ENCODE assay signal across 8 mouse cellular contexts in the genomic region with DNA sequence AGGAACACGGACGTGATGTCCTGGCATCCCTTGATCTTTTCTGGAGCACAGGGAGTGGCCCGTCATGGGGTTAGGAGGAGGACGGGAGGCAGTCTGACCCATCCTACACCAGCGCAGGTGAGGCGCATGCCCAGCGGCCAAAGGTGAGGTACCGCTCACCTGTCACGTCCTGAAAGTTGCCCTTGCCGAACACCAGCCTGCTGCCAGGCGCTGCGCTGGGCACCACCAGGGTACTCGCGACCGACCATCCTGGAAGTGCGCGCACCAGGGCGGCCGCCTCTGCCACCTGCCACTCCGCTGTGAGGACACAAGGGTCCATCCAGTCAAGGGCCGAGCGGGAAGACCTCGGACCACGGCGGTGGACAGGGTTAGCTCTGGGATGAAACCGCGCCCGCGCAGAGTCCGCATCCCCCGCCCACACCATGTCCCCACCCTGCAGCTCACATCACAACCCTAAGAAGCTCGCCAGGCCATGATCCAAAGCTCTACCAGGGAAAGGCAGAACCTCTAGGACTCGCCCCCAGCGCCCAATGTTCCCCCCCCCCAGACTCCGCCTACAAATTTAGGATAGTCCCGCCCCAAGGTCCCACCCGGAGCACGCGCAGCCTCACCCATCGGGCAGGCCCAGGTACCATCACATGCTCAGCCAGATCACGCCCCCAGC. TPM values are rescaled to one million over a fixed set of nuclear protein-coding genes. Genes with fewer than 3 reads are reported as not detected.
DNase-seq lines count a peak whose midpoint lies in the region; ATAC-seq and TF ChIP-seq lines count a peak whose summit lies in the region.

No protein-coding gene starts in this region.

- H3K27ac ChIP-seq in heart, embryonic 12.5 days (ENCODE audit: poor library complexity, severe bottlenecking) = peak overlapping the region; percentile 96
- H3K27ac ChIP-seq in embryonic facial prominence, embryonic 14.5 days (replicated peaks; ENCODE audit: low read depth, low read length) = peak overlapping the region; percentile 99
- H3K27ac ChIP-seq in hindbrain, embryonic 16.5 days (ENCODE audit: low read depth, low read length) = peak overlapping the region; percentile 98
- peak overlapping the region; percentile 98 for H3K27ac ChIP-seq in limb, embryonic 14.5 days (replicated peaks; ENCODE audit: low read depth, low read length)

- H3K4me1 ChIP-seq in heart, embryonic 12.5 days (replicated peaks) = peaks cover 18% of the 10 kb centered on the region
- H3K4me1 ChIP-seq in E14TG2a.4 (replicated peaks; ENCODE audit: low read depth, low read length) = peaks cover 65% of the 10 kb centered on the region
- H3K4me1 ChIP-seq in embryonic facial prominence, embryonic 14.5 days (ENCODE audit: control insufficient read depth, insufficient read depth, low read length) = peaks cover 13% of the 10 kb centered on the region; the same call in 1 of the 2 replicates
- peaks cover 14% of the 10 kb centered on the region for H3K4me1 ChIP-seq in hindbrain, embryonic 16.5 days (ENCODE audit: control insufficient read depth, insufficient read depth, low read depth, low read length)
- peaks cover 16% of the 10 kb centered on the region for H3K4me1 ChIP-seq in limb, embryonic 14.5 days (ENCODE audit: control insufficient read depth, insufficient read depth, low read length)

- 15% methylated on average over 39 of the region's 41 CpGs for WGBS in heart, embryonic 12.5 days
- WGBS in embryonic facial prominence, embryonic 14.5 days = 20% methylated on average over 28 of the region's 41 CpGs
- WGBS in hindbrain, embryonic 16.5 days = 16% methylated on average over 40 of the region's 41 CpGs
- WGBS in limb, embryonic 14.5 days = 21% methylated on average over 26 of the region's 41 CpGs

- no peak for TF ChIP-seq CTCF in E14TG2a.4 (conservative IDR thresholded peaks at IDR 0.05; ENCODE audit: low read length)

- H3K9ac ChIP-seq in heart, embryonic 12.5 days = peak overlapping the region; percentile 75
- peak overlapping the region; percentile 91 for H3K9ac ChIP-seq in embryonic facial prominence, embryonic 14.5 days (ENCODE audit: low read depth, low read length)
- H3K9ac ChIP-seq in hindbrain, embryonic 16.5 days (ENCODE audit: low read depth, low read length) = peak overlapping the region; percentile 85
- peak overlapping the region; percentile 84 for H3K9ac ChIP-seq in limb, embryonic 14.5 days (ENCODE audit: low read depth, low read length, severe bottlenecking)

- H3K27me3 ChIP-seq in heart, embryonic 12.5 days (replicated peaks) = no peaks in the 10 kb centered on the region
- H3K27me3 ChIP-seq in E14TG2a.4 (ENCODE audit: insufficient read depth, low read length) = no peaks in the 10 kb centered on the region
- no peaks in the 10 kb centered on the region for H3K27me3 ChIP-seq in embryonic facial prominence, embryonic 14.5 days (replicated peaks; ENCODE audit: control insufficient read depth, insufficient read depth, low read length)
- H3K27me3 ChIP-seq in hindbrain, embryonic 16.5 days (replicated peaks; ENCODE audit: control insufficient read depth, insufficient read depth, low read length) = no peaks in the 10 kb centered on the region
- no peaks in the 10 kb centered on the region for H3K27me3 ChIP-seq in limb, embryonic 14.5 days (ENCODE audit: control insufficient read depth, insufficient read depth, low read length)

- DNase-seq in heart, adult 8-10 months (ENCODE audit: low spot score) = no peak
- DNase-seq in embryonic facial prominence, embryonic 14.5 days (ENCODE audit: low spot score) = no peak
- DNase-seq in limb, embryonic 14.5 days (ENCODE audit: low spot score) = peak; percentile 74
- peak; percentile 24 to 43 for DNase-seq in right cerebral cortex, postnatal 36 days (ENCODE audit: low spot score in 2 of 2)
- no peak for DNase-seq in embryo, embryonic 11 days

- H3K4me2 ChIP-seq in heart, embryonic 12.5 days = peak overlapping the region; percentile 94
- H3K4me2 ChIP-seq in embryonic facial prominence, embryonic 14.5 days (ENCODE audit: low read depth, low read length) = peak overlapping the region; percentile 80
- peak overlapping the region; percentile 94 for H3K4me2 ChIP-seq in hindbrain, embryonic 16.5 days (ENCODE audit: low read length)
- H3K4me2 ChIP-seq in limb, embryonic 14.5 days (replicated peaks; ENCODE audit: low read depth, low read length, severe bottlenecking) = peak overlapping the region; percentile 82

- no peak for TF ChIP-seq POLR2A in limb, embryonic 14.5 days (IDR thresholded peaks at IDR 0.05; ENCODE audit: borderline replicate concordance, extremely low read depth, insufficient read depth, insufficient read length)

- H3K9me3 ChIP-seq in heart, embryonic 12.5 days (replicated peaks) = 0 out of 2 replicates have a peak, but pooled peaks cover 3% of the 10 kb centered on the region
- H3K9me3 ChIP-seq in E14TG2a.4 (ENCODE audit: low read length) = no peaks in the 10 kb centered on the region
- H3K9me3 ChIP-seq in embryonic facial prominence, embryonic 14.5 days (ENCODE audit: control insufficient read depth, low read length) = no peaks in the 10 kb centered on the region
- H3K9me3 ChIP-seq in hindbrain, embryonic 16.5 days (ENCODE audit: control insufficient read depth, low read length) = no peaks in the 10 kb centered on the region; the same call in 1 of the 2 replicates
- H3K9me3 ChIP-seq in limb, embryonic 14.5 days (ENCODE audit: control insufficient read depth, low read length) = no peaks in the 10 kb centered on the region

- ATAC-seq in heart, embryonic 12.5 days (ENCODE audit: insufficient number of reproducible peaks, low FRiP score) = peak; percentile 38
- ATAC-seq in embryonic facial prominence, embryonic 14.5 days (ENCODE audit: low read depth) = no peak
- ATAC-seq in hindbrain, embryonic 16.5 days = peak; percentile 21; the same call in 1 of the 2 replicates
- ATAC-seq in limb, embryonic 14.5 days (ENCODE audit: low FRiP score, low read depth) = peak; percentile 59; the same call in 1 of the 2 replicates

- H3K4me3 ChIP-seq in heart, embryonic 12.5 days = peak overlapping the region; percentile 69
- H3K4me3 ChIP-seq in E14TG2a.4 (replicated peaks; ENCODE audit: low read length) = peak overlapping the region; percentile 94
- H3K4me3 ChIP-seq in embryonic facial prominence, embryonic 14.5 days (ENCODE audit: low read depth, low read length) = peak overlapping the region; percentile 76
- H3K4me3 ChIP-seq in hindbrain, embryonic 16.5 days (ENCODE audit: low read length) = peak overlapping the region; percentile 75
- peak overlapping the region; percentile 84 for H3K4me3 ChIP-seq in limb, embryonic 14.5 days (replicated peaks; ENCODE audit: low read length)

- H3K36me3 ChIP-seq in heart, embryonic 12.5 days = peaks cover 44% of the 10 kb centered on the region
- peaks cover 53% of the 10 kb centered on the region for H3K36me3 ChIP-seq in E14TG2a.4 (ENCODE audit: insufficient read depth, low read length)
- peaks cover 40% of the 10 kb centered on the region for H3K36me3 ChIP-seq in embryonic facial prominence, embryonic 14.5 days (ENCODE audit: control insufficient read depth, insufficient read depth, low read length)
- H3K36me3 ChIP-seq in hindbrain, embryonic 16.5 days (ENCODE audit: control insufficient read depth, insufficient read depth, low read length) = peaks cover 31% of the 10 kb centered on the region
- H3K36me3 ChIP-seq in limb, embryonic 14.5 days (ENCODE audit: control insufficient read depth, insufficient read depth, low read length) = peaks cover 40% of the 10 kb centered on the region

RNA-seq across cellular contexts. Expression of gene Gtpbp6, which starts 1.0 kb away (rescaled TPM):
- polyA plus RNA-seq in heart, embryonic 12.5 days (2016; fragmentation: Nextera tagmentation; extraction: Ambion mirVana) = 25.1 and 25.4 TPM in 2 replicates
- total RNA-seq in heart, adult 8-10 months (2022) = 10 to 100 TPM; 23.8 to 31.2 (median 29.1) TPM
- 25.8 and 28.2 TPM in 2 replicates for polyA plus RNA-seq in embryonic facial prominence, embryonic 14.5 days (2014; fragmentation: Nextera tagmentation; extraction: Ambion mirVana)
- 67.4 and 67.7 TPM in 2 replicates for polyA plus RNA-seq in hindbrain, embryonic 16.5 days (2015; fragmentation: Nextera tagmentation; extraction: Ambion mirVana)
- 152 and 173 TPM in 2 replicates for polyA plus RNA-seq in limb, embryonic 14.5 days (2012; rRNA removed)
- polyA plus RNA-seq in limb, embryonic 14.5 days (2014; fragmentation: Nextera tagmentation; extraction: Ambion mirVana) = 30.2 and 32.9 TPM in 2 replicates

RNA-seq across cellular contexts. Expression of gene Zfp605, which starts 2.9 kb away (rescaled TPM):
- polyA plus RNA-seq in heart, embryonic 12.5 days (2016; fragmentation: Nextera tagmentation; extraction: Ambion mirVana) = 2.3 and 2.6 TPM in 2 replicates
- 1 to 10 TPM; 2.8 to 3.7 (median 3.3) TPM for total RNA-seq in heart, adult 8-10 months (2022)
- 4.0 and 4.8 TPM in 2 replicates for polyA plus RNA-seq in embryonic facial prominence, embryonic 14.5 days (2014; fragmentation: Nextera tagmentation; extraction: Ambion mirVana)
- 12.4 and 15.0 TPM in 2 replicates for polyA plus RNA-seq in hindbrain, embryonic 16.5 days (2015; fragmentation: Nextera tagmentation; extraction: Ambion mirVana)
- polyA plus RNA-seq in limb, embryonic 14.5 days (2012; rRNA removed) = 2.4 and 3.0 TPM in 2 replicates
- 3.4 and 5.7 TPM in 2 replicates for polyA plus RNA-seq in limb, embryonic 14.5 days (2014; fragmentation: Nextera tagmentation; extraction: Ambion mirVana)

RNA-seq across cellular contexts. Expression of gene Plcxd1, which starts 7.3 kb away (rescaled TPM):
- 0.63 and 0.73 TPM in 2 replicates for polyA plus RNA-seq in heart, embryonic 12.5 days (2016; fragmentation: Nextera tagmentation; extraction: Ambion mirVana)
- total RNA-seq in heart, adult 8-10 months (2022) = under 1 TPM in 1 of 4 experiments, not detected in 3; 0.09 TPM
- 1.7 and 1.8 TPM in 2 replicates for polyA plus RNA-seq in embryonic facial prominence, embryonic 14.5 days (2014; fragmentation: Nextera tagmentation; extraction: Ambion mirVana)
- 8.4 and 10.9 TPM in 2 replicates for polyA plus RNA-seq in hindbrain, embryonic 16.5 days (2015; fragmentation: Nextera tagmentation; extraction: Ambion mirVana)
- polyA plus RNA-seq in limb, embryonic 14.5 days (2012; rRNA removed) = 0.89 and 1.1 TPM in 2 replicates
- polyA plus RNA-seq in limb, embryonic 14.5 days (2014; fragmentation: Nextera tagmentation; extraction: Ambion mirVana) = 0.88 and 1.0 TPM in 2 replicates

RNA-seq across cellular contexts. Expression of gene Gm35315, which starts 12.8 kb away (rescaled TPM):
- polyA plus RNA-seq in heart, embryonic 12.5 days (2016; fragmentation: Nextera tagmentation; extraction: Ambion mirVana) = 0.46 and 0.55 TPM in 2 replicates
- total RNA-seq in heart, adult 8-10 months (2022) = not detected
- 0.71 and 1.0 TPM in 2 replicates for polyA plus RNA-seq in embryonic facial prominence, embryonic 14.5 days (2014; fragmentation: Nextera tagmentation; extraction: Ambion mirVana)
- polyA plus RNA-seq in hindbrain, embryonic 16.5 days (2015; fragmentation: Nextera tagmentation; extraction: Ambion mirVana) = 0.71 and 0.85 TPM in 2 replicates
- polyA plus RNA-seq in limb, embryonic 14.5 days (2012; rRNA removed) = 0.59 and 0.74 TPM in 2 replicates
- polyA plus RNA-seq in limb, embryonic 14.5 days (2014; fragmentation: Nextera tagmentation; extraction: Ambion mirVana) = 0.59 and 1.3 TPM in 2 replicates

RNA-seq across cellular contexts. Expression of gene Chfr, which starts 28.6 kb away (rescaled TPM):
- polyA plus RNA-seq in heart, embryonic 12.5 days (2016; fragmentation: Nextera tagmentation; extraction: Ambion mirVana) = 33.0 and 34.9 TPM in 2 replicates
- 10 to 100 TPM; 11.4 to 13.4 (median 11.9) TPM for total RNA-seq in heart, adult 8-10 months (2022)
- 35.6 and 38.7 TPM in 2 replicates for polyA plus RNA-seq in embryonic facial prominence, embryonic 14.5 days (2014; fragmentation: Nextera tagmentation; extraction: Ambion mirVana)
- 70.9 and 75.6 TPM in 2 replicates for polyA plus RNA-seq in hindbrain, embryonic 16.5 days (2015; fragmentation: Nextera tagmentation; extraction: Ambion mirVana)
- polyA plus RNA-seq in limb, embryonic 14.5 days (2012; rRNA removed) = 51.7 and 55.7 TPM in 2 replicates
- polyA plus RNA-seq in limb, embryonic 14.5 days (2014; fragmentation: Nextera tagmentation; extraction: Ambion mirVana) = 33.8 and 38.8 TPM in 2 replicates

Comparison
In these comparisons a context has a peak if more than half of its experiments do, and no peak if none do; other contexts are left out.
1. DNase-seq: peak in limb, embryonic 14.5 days (single experiment) and right cerebral cortex, postnatal 36 days (2 of 2); none in heart, adult 8-10 months (single experiment), embryonic facial prominence, embryonic 14.5 days (single experiment) and embryo, embryonic 11 days (single experiment).
2. Peak in every context shown above with its lines, with median percentiles within 50 percentile points of each other: H3K27ac ChIP-seq, H3K4me2 ChIP-seq, H3K4me3 ChIP-seq and H3K9ac ChIP-seq.